Mouse (Mus musculus) erythroblast, adult 5-6 weeks (primary cell): Measurements from ENCODE around the gene Ildr2. TPM values are rescaled to one million over a fixed set of nuclear protein-coding genes. Genes with fewer than 3 reads are reported as not detected.

Source experiments
- ATAC-seq: replicated peaks from 2 replicates; pipeline ENCODE4 v1.8.0; 2016; ENCODE audit warnings: moderate number of reproducible peaks, mild to moderate bottlenecking, moderate TSS enrichment, inconsistent platforms; ENCODE audit not compliant: poor library complexity, low FRiP score, severe bottlenecking
- total RNA-seq, 2 experiments: library from RNA; stranded (forward) in 1 of 2; stranded (reverse) in 1 of 2; fragments of 150-400 nt in 1 of 2; fragments of 200-764, 138-1000 nt in 1 of 2; gene quantifications; 2 replicates each; pipeline versions ENCODE4 v1.2.3 to v1.2.4; 2015 to 2017; ENCODE audit warnings: low replicate concordance in 2 of 2

Gene Ildr2
- total RNA-seq, 2 experiments from 2014 or later: not detected

DNA sequence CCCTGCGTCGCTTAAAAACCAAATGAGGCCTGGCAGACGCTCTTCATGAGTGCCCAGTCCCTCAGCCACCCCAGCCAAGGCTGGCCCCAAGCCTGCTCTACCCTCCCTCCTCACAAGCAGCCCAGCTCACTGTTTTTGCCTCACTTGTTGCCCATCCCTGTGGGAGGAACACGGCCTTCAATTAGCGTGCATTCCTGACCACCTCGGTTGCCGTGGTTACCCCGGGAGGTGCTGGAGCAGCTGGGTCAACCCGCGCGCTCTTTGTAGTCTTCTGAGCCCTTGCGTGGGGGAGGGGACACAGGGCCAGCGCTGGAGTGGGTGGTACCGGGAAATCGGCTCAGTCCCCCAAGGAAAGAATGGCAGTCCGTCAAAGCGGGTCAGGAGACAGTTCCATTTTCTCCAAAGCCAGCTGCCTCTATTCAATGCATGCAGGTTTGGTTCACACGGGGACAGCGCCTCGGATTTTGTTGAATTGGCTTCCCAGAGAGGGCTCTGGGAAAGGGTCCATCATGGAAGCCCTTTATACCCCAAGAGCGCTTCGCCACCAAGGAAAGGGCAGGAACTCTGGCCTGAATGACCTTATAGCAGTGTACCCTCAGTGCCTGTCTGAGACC is 28.8 kb downstream of the Ildr2 start:
- no peak for ATAC-seq

DNA sequence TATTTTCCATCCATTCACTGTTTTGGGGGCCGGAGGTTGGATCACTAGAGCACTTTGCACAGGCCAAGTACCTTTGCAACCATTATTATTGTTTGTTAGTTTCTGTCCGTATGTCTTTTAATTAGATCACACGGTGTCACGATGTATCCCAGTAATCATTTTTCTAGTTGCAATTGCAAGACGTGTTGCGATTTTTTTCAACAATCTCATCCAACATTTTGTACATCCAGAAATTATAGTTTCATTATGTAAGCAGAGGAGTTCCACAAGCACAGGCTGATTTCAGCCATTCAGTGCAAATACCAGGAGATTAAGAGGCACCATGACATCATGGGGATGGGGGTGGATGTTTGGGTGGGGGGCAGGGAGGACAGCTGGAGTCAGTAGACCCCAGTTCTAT is 29.5 kb downstream of the Ildr2 start:
- no peak for ATAC-seq

DNA sequence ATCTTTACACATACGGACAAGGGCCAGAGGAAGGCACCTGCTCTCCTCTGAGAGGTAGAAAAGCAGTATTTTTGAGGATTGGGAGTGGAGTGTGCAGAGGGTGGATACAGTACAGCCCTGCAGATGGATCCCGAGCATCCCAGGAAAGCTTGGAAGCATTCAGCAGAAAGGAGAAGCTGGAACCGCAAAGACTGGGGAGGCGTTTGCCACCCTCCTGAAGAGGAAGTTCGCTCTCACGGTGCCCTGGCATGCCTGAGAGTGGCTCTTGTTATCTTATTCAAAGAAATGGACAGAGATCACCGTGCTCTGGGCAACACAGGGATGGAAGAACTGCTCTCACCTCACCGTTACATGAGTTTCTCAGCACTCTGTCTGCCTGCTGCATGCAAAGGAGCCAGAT is 30.5 kb downstream of the Ildr2 start:
- no peak for ATAC-seq

DNA sequence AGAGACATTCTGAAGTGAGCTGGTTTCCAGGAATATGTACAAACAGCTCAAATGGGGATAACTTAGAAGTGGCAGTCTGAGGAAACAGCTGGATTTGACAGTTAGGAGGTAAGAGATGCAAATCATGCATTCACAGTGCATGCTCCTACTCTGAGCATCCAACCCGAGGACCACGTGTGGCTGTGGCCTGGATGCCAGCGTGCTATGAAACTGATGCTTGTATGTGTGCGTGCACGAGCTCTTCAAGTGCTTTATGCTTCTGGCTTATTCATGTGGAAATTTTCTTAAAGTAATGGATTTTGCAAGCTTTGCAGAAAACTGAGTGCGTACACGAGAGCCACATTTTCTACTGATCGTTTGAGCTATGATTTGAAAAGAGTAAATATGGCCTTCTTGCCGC is 32.3 kb downstream of the Ildr2 start:
- no peak for ATAC-seq

DNA sequence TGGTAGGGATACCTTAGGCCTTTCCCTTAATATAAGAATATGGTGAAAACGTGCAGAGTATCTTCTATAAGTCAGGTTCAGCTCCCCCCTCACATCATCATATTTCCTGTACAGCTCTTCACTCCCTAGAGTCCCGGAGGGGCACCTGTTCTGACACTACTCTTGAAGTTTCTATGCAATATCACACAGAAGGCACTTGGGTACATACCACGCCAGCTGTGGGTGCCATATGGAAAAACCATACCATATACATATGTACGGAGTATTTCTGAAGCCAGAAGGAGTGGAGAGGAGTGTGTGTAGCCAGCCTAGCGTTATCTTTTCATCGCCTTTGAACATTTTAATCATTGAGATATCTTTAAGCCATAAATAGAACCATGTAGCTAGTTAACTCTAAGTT is 36.6 kb downstream of the Ildr2 start:
- no peak for ATAC-seq

DNA sequence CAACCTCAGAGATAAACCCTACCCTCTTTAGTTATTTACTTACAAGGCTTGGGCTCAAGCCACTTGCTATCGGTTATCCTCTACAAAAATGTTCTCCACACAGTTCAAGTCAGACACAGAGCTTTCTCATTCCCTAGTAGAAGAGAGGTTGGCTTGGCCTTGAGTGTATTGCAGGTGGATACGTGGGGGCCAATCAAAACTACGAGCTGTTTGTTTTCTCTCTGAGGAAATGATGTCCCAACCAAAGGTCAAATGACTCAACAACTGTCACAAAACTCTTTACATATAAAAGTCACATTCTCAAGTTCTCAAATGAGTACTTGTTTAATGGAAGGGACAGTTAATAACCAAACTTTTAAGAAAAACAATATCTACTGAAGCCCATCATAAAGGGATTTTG is 39.1 kb downstream of the Ildr2 start:
- ATAC-seq: no peak

DNA sequence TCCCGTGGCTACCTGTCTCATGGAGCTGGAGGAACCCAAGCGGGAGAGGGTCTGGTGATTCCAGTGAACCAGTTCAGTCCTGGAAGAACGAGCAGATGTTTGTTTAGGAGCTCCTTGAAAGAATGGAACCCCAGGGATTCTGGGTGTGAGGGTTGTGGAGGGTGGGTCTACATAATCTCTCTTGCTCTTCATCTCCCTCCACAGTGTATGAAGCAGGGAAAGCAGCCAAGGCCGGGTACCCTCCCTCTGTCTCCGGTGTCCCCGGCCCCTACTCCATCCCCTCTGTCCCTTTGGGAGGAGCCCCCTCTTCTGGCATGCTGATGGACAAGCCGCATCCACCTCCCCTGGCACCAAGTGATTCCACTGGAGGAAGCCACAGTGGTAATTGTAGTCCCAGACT is 41.6 kb downstream of the Ildr2 start:
- no peak for ATAC-seq

DNA sequence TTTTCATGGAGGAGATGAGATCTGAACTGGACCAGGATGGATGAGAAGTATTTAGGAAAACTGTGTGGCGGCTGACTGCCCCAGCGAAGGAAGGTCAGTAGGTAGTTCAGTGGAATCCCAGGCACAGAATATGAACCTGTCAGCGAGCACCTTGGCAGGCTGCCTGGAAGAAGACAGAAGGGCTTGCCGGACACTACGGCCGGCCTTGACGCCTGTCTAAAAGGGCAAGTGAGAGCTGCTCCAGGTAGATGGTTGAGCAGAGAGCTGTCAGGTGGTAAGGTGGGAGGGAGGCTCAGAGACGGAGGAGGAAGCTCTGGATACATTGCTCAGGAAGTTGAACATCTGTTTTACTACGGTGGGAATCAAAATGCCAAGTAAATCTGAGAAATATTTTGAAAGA is 42.4 kb downstream of the Ildr2 start:
- no peak for ATAC-seq

DNA sequence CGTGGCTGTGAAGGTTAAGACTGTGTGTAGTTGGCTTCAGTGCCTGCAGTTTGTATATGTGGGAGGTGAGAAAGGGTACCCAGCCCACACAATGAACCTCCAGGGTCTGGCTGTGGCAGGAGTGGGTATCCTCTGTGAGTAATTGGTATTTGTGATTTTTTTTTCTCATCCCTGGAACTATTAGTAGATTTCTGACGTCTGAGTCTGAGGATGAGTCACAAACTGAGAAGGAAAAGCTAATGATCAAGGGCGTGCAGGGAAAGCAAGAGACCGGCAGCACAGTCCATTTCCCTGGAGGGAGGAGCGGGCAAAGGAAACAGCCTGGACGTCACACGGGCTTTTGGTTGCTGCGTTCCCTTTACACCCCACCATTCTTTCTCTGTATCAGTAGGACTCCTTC is 43.0 kb downstream of the Ildr2 start:
- ATAC-seq: no peak

DNA sequence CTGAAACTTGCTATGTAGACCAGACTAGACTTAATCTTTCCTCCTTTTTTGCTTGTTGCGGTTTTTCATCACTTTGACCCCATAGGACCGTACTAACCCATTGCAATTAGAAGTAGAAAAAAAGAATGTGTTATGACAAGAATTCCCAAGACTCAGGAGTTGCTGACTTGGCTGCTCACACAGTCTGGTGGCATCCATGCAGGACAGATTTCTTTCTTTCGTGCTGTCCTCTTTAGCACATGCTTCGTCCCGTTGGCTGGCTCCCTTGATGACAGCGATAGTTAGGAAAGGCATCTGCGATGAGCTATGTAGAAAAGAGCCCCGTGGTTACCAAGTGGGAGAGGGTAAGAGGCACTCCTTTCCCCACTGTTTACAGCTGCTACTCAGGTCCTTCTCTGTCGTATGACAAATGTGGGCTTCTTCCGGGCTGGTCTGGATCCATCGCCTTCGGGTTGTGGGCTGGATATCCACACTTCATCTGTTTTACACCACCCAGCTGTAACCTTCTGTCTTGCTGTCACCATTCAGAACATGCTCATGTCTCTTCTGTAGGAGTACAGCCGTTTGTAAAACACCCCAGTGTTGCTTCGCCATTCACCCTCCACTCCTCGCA is 43.7 kb downstream of the Ildr2 start:
- no peak for ATAC-seq

DNA sequence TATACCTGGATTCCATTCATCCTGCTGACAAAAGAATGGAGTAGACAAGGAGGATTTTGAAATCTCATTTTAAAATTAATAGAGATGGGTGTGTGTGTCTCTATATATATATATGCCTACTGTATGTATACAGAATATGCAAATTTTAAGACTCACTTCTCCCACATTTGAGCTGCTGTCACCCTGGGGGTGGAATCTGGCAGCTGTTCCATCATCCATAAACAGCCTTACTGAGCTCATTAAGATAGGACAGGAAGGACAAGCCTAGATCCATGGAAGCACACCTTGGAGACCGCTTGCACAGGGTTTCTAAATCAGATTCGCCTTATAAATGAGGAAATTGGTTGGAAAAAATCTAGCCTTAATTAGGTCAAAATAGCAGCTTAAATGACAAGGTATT is 44.9 kb downstream of the Ildr2 start:
- no peak for ATAC-seq

DNA sequence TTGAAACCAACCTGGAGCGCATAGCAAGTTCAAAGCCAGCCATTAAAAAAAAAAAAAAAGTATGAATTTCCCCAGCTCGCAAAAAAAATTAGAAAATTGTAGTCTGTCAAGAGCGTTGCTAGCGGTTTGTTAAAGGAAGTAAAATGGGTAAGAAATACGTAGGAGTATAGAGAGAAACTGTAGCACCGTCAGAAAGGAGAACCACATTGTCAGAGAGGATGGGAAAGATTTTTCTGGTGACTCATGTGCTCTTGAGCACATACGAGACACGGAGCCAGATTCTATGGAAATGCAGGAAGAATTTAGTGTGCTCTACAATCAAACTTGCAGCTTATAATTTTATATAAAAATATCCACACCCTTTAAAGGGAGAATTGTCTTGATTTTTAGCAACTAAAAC is 45.9 kb downstream of the Ildr2 start:
- no peak for ATAC-seq

DNA sequence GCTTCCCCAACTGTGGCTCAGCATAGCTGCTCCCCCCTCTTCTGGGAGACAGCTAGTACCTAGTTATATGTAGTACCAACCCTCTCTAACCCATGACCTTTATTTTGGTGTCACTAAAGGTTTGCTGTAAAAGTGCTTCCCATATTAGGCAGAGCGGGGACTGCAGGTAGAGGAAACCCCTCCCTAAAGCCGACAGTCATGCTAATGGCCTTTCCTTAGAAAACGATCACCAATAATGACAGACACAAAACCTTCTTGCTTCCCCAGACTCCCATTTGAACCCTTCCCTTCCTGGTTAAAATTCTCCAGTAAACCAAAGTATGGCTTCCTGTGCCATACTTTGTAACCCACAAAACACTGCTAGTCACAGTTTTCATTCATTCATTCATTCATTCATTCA is 46.6 kb downstream of the Ildr2 start:
- no peak for ATAC-seq

DNA sequence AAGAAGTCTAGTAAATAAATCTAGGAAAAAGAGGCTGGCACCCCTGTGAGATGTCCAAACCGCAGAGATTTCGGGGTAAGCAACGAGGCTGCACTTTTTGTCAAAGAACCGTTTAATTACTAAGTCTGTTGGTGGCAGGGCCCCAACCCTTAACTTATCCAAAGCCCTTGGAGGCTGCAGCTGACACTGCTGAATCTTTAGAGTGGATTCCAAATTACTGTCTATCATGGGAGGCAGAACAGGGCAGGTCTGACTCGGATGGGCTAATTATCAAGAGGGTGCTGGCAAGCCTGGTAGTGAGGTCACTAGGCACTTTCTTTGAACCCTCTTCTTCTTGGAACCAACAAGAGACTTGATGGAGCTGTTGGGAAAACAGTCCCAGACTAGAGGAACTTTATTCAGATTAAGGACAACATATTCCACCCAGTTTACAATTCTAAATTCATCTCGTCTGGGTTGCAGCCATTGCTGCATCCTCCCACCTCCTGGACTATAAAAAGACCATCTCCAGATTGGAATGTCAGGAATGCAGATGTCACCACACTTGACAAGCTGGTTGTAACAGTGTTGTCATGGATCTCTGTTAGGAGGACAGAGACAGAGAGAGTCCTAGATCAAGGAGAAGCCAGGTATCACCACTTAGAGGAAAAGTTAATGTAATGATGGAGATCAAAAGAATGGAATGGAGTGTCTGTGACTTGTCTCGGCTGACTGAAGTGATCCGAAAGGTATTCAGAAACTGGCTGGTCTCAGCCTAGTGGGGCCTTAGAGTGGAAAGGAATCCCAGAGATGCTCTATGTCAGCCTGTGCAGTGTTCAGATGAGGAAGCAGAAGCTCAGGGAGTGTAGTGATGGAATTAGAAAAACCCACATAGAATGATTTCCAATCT is 50.7 kb downstream of the Ildr2 start:
- ATAC-seq: no peak

DNA sequence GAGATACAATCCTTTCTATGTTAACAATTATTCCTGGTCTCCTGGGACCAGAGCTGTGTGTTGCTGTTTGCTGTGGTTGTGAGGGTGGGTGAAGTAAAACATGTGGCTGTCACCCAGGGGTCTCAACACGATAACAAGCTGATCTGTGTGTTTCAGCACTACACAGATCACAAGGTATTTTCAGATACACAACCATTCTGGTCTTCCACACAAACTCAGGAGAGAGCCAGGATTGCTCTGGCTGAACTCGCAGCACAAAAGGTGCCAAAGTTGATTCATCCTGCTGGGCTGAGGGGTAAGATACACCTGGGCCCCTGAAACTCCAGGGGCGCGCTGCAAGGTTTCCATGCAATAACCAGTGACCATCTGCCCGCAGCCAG is 54.5 kb downstream of the Ildr2 start:
- no peak for ATAC-seq

DNA sequence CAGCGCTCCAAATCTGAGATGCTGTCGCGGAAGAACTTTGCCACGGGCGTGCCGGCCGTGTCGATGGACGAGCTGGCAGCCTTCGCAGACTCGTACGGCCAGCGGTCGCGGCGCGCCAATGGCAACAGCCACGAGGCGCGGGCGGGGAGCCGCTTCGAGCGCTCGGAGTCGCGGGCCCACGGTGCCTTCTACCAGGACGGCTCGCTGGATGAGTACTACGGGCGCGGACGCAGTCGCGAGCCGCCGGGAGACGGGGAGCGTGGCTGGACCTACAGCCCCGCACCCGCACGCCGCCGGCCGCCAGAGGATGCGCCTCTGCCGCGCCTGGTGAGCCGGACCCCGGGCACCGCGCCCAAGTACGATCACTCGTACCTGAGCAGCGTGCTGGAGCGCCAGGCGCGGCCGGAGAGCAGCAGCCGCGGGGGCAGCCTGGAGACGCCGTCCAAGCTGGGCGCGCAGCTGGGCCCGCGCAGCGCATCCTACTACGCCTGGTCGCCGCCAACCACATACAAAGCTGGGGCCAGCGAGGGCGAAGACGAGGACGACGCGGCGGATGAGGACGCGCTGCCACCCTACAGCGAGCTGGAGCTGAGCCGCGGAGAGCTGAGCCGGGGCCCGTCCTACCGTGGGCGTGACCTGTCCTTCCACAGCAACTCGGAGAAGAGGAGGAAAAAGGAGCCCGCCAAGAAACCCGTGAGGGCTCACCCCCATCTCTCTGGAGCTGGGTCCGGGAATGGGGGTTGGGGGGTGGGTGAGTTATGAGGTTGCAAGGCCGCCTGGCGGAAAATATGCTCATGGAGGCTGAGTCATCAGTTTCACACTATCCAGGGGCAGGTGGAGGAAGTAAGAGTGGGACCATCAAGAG is 55.1 kb downstream of the Ildr2 start:
- no peak for ATAC-seq

DNA sequence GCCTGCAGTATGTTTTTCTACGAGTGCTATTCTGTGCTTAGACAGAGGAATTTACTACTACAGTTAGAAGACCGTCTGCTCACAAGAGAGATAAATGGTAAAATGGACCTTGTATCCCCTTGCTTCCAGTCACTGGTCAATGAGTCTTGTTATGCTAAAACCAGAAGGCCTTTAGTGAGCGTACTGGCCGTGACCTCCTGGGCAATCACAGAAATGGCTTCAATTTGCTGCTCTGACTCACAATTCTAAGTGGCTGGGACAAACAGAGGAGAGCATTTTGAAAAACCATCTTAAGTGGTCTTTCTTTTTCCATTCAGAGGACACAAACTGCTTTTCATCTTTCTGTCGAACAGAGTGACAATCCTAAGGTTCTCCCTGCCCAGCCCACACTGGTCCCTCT is 57.2 kb downstream of the Ildr2 start:
- ATAC-seq: no peak

DNA sequence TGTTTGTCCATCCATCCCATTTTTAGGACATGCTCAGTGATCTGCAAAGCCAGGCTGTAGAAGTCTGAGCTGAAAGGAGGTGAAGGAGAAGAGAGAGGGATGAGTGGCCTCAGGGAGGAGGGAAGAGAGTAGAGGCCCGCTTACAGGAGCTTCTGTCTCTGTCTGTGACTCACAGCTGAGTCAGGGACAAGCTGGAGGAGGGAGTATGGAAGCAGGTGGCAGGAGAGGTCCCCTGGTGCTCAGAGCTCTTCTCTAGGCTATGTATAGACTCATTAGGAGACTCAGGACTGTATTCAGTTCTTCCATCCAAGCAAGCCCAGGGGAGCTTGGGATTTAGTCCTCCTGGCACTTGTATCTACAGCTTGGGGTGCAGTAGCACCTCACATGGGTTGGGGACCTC is 59.7 kb downstream of the Ildr2 start:
- no peak for ATAC-seq

DNA sequence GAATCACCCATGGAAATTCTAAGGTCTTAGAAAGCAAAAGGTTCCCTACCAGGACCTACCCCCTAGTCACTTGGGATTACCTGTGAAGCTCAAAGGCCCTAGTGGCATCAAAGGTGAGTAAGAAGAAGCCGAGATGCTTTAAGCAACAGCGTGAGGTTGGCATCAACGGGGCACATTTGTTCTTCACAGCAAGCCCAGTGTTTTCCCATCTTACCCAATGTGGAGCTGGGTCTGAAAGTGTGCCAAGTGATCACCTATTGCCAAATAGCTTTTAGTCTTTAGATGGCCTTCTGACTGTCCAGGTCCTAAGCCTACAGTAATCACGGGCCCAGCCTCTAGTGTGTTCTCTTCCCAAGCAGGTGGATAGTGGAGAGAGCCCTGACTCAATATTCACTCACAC is 61.8 kb downstream of the Ildr2 start:
- no peak for ATAC-seq

DNA sequence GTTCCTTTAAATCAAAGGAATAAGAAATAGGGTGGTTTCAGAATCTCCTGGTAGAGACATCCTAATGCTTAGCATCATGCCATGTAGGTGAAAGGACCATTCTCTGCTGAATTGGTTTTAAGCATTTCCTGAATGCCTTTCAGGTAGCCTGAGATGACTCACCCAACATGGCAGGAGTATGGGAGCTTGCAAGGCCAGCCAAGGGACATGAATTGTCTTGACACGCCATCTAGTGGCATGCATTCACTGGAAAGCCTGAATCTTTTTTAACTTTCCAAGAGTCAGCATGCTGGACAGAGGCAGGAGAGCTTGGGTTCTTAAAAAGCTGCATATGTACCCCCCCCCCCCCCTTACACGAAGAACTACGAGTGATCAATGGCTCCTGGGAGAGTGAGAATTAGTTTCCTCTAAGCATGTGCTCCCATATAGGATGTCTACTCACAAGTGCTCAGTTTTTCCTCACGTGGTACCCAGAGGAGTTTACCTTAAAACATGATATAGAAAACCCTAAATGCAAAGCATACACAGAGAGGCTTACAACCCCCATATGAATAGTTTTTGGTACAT is 65.3 kb downstream of the Ildr2 start:
- ATAC-seq: no peak
